Comparison of ENCODE assay signal across 8 mouse cellular contexts in the genomic region with DNA sequence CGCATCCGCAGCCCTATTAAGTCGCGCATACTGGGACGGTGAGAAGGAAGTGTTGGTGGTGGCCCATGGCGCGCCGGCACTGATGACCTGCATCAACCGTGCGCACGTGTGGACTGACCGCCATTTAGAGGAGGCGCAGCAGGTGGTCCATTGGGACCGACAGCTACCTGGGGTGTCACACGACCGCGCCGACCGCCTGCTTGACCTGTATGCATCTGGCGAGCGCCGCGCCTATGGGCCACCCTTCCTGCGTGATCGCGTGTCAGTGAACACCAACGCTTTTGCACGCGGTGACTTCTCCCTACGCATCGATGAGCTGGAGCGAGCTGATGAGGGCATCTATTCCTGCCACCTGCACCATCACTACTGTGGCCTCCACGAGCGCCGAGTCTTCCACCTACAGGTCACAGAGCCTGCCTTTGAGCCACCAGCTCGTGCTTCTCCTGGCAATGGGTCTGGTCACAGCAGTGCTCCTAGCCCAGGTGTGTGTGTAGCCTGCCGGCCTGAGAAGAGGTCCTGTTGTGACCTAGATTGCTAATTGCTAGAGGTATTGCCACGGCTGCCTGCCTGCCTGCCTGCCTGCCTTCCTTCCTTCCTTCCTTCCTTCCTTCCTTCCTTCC. TPM values are rescaled to one million over a fixed set of nuclear protein-coding genes. Genes with fewer than 3 reads are reported as not detected.
DNase-seq lines count a peak whose midpoint lies in the region; ATAC-seq and TF ChIP-seq lines count a peak whose summit lies in the region.

No protein-coding gene starts in this region.

- H3K9ac ChIP-seq in lung, postnatal 0 days (replicated peaks; ENCODE audit: low read depth), result no peak overlapping the region
- no peak overlapping the region for H3K9ac ChIP-seq in intestine, embryonic 14.5 days (ENCODE audit: low read length)

- TF ChIP-seq EP300 in lung, postnatal 0 days (IDR thresholded peaks at IDR 0.05), result no peak

- H3K4me3 ChIP-seq in lung, postnatal 0 days (ENCODE audit: low read depth, low read length), result peak overlapping the region; percentile 51; the same call in 1 of the 2 replicates
- H3K4me3 ChIP-seq in intestine, embryonic 14.5 days (ENCODE audit: low read depth, low read length), result peak overlapping the region; percentile 43; the same call in 1 of the 2 replicates

- WGBS in lung, postnatal 0 days, result 46% methylated on average over 38 of the region's 38 CpGs
- 41% methylated on average over 38 of the region's 38 CpGs for WGBS in intestine, embryonic 14.5 days

- H3K4me2 ChIP-seq in lung, postnatal 0 days (replicated peaks; ENCODE audit: low read depth, low read length), result peak overlapping the region; percentile 97
- peak overlapping the region; percentile 95 for H3K4me2 ChIP-seq in intestine, embryonic 14.5 days (ENCODE audit: low read length)

- no peak for ATAC-seq in CD4-positive, CD25-positive, alpha-beta regulatory T cell, adult 4 months
- ATAC-seq in lung, postnatal 0 days, result no peak
- 0 out of 2 replicates have a peak, but pooled peaks have one; percentile 4 for ATAC-seq in intestine, embryonic 14.5 days (replicated peaks; ENCODE audit: low FRiP score, low TSS enrichment, low read depth)

- no peaks in the 10 kb centered on the region for H3K27me3 ChIP-seq in lung, postnatal 0 days (replicated peaks; ENCODE audit: insufficient read depth, low read length)
- H3K27me3 ChIP-seq in intestine, embryonic 14.5 days (replicated peaks; ENCODE audit: control insufficient read depth, insufficient read depth, low read length), result no peaks in the 10 kb centered on the region

- H3K9me3 ChIP-seq in lung, postnatal 0 days (ENCODE audit: low read length), result no peaks in the 10 kb centered on the region
- H3K9me3 ChIP-seq in intestine, embryonic 14.5 days (ENCODE audit: control insufficient read depth, low read length), result no peaks in the 10 kb centered on the region

- TF ChIP-seq CTCF in lung, postnatal 0 days (IDR thresholded peaks at IDR 0.05), result no peak

- DNase-seq in CD4-positive, CD25-positive, alpha-beta regulatory T cell, adult 2 months (ENCODE audit: low read depth, low spot score), result peak; percentile 30
- DNase-seq in lung, postnatal 0 days (ENCODE audit: low spot score), result no peak
- DNase-seq in lung, adult 18-20 months, result no peak
- no peak for DNase-seq in intestine, embryonic 14.5 days (ENCODE audit: low spot score)
- peak; percentile 26 for DNase-seq in naive thymus-derived CD4-positive, alpha-beta T cell, adult 2 months (ENCODE audit: low read depth)
- DNase-seq in right cerebral cortex, postnatal 25 days, result no peak
- no peak for DNase-seq in thymus, postnatal 10 days (ENCODE audit: low spot score in 2 of 2)

- H3K36me3 ChIP-seq in lung, postnatal 0 days (ENCODE audit: insufficient read depth, low read length), result no peaks in the 10 kb centered on the region
- peaks cover 17% of the 10 kb centered on the region for H3K36me3 ChIP-seq in intestine, embryonic 14.5 days (ENCODE audit: control insufficient read depth, insufficient read depth, low read length)

- H3K27ac ChIP-seq in lung, postnatal 0 days (ENCODE audit: low read length), result no peak overlapping the region
- no peak overlapping the region for H3K27ac ChIP-seq in intestine, embryonic 14.5 days (ENCODE audit: low read depth)

- H3K4me1 ChIP-seq in lung, postnatal 0 days (ENCODE audit: insufficient read depth, low read depth, low read length), result peaks cover 9% of the 10 kb centered on the region; the same call in 1 of the 2 replicates
- peaks cover 41% of the 10 kb centered on the region for H3K4me1 ChIP-seq in intestine, embryonic 14.5 days (replicated peaks; ENCODE audit: control insufficient read depth, insufficient read depth, low read length)

RNA-seq across cellular contexts. Expression of gene Mxra8, which starts 2.3 kb away (rescaled TPM):
- 1 to 10 TPM; 2.1 to 2.3 TPM for polyA plus RNA-seq in CD4-positive, CD25-positive, alpha-beta regulatory T cell, adult 4 months (2017; shearing (Covaris generic))
- polyA plus RNA-seq in lung, postnatal 0 days (2015; fragmentation: Nextera tagmentation; extraction: Ambion mirVana), result 321 and 330 TPM in 2 replicates
- polyA plus RNA-seq in intestine, embryonic 14.5 days (2014; fragmentation: Nextera tagmentation; extraction: Ambion mirVana), result 60.0 and 73.3 TPM in 2 replicates

RNA-seq across cellular contexts. Expression of gene Dvl1, which starts 5.4 kb away (rescaled TPM):
- polyA plus RNA-seq in CD4-positive, CD25-positive, alpha-beta regulatory T cell, adult 4 months (2017; shearing (Covaris generic)), result 1 to 10 TPM; 2.2 to 4.7 TPM
- polyA plus RNA-seq in lung, postnatal 0 days (2015; fragmentation: Nextera tagmentation; extraction: Ambion mirVana), result 9.1 and 11.9 TPM in 2 replicates
- 7.3 and 7.8 TPM in 2 replicates for polyA plus RNA-seq in intestine, embryonic 14.5 days (2014; fragmentation: Nextera tagmentation; extraction: Ambion mirVana)

RNA-seq across cellular contexts. Expression of gene Aurkaip1, which starts 10.7 kb away (rescaled TPM):
- 100 to 1,000 TPM; 167 to 217 TPM for polyA plus RNA-seq in CD4-positive, CD25-positive, alpha-beta regulatory T cell, adult 4 months (2017; shearing (Covaris generic))
- 117 and 128 TPM in 2 replicates for polyA plus RNA-seq in lung, postnatal 0 days (2015; fragmentation: Nextera tagmentation; extraction: Ambion mirVana)
- 133 and 151 TPM in 2 replicates for polyA plus RNA-seq in intestine, embryonic 14.5 days (2014; fragmentation: Nextera tagmentation; extraction: Ambion mirVana)

RNA-seq across cellular contexts. Expression of gene Tas1r3, which starts 21.4 kb away (rescaled TPM):
- polyA plus RNA-seq in CD4-positive, CD25-positive, alpha-beta regulatory T cell, adult 4 months (2017; shearing (Covaris generic)), result under 1 TPM; 0.62 to 0.66 TPM
- 0.19 and 0.25 TPM in 2 replicates for polyA plus RNA-seq in lung, postnatal 0 days (2015; fragmentation: Nextera tagmentation; extraction: Ambion mirVana)
- polyA plus RNA-seq in intestine, embryonic 14.5 days (2014; fragmentation: Nextera tagmentation; extraction: Ambion mirVana), result 0.38 and 0.43 TPM in 2 replicates

RNA-seq across cellular contexts. Expression of gene Cptp, which starts 27.5 kb away (rescaled TPM):
- 10 to 100 TPM; 17.0 to 20.1 TPM for polyA plus RNA-seq in CD4-positive, CD25-positive, alpha-beta regulatory T cell, adult 4 months (2017; shearing (Covaris generic))
- polyA plus RNA-seq in lung, postnatal 0 days (2015; fragmentation: Nextera tagmentation; extraction: Ambion mirVana), result 10.8 and 13.8 TPM in 2 replicates
- 20.5 and 21.4 TPM in 2 replicates for polyA plus RNA-seq in intestine, embryonic 14.5 days (2014; fragmentation: Nextera tagmentation; extraction: Ambion mirVana)

Comparison
In these comparisons a context has a peak if more than half of its experiments do, and no peak if none do; other contexts are left out.
1. DNase-seq: peak in CD4-positive, CD25-positive, alpha-beta regulatory T cell, adult 2 months (single experiment) and naive thymus-derived CD4-positive, alpha-beta T cell, adult 2 months (single experiment); none in lung, postnatal 0 days (single experiment), lung, adult 18-20 months (0 of 2), intestine, embryonic 14.5 days (single experiment), right cerebral cortex, postnatal 25 days (single experiment) and thymus, postnatal 10 days (0 of 2).
2. RNA of gene Mxra8, which starts 2.3 kb away (polyA plus RNA-seq): 321 to 330 TPM in lung, postnatal 0 days and 60.0 to 73.3 TPM in intestine, embryonic 14.5 days; 2.1 to 2.3 TPM in CD4-positive, CD25-positive, alpha-beta regulatory T cell, adult 4 months; every median in the first group is over 10 times any median in the second.